Mouse (Mus musculus) kidney, embryonic 16.5 days (tissue): ENCODE results near the gene Tmem91. TPM values are rescaled to one million over a fixed set of nuclear protein-coding genes. Genes with fewer than 3 reads are reported as not detected.

ENCODE experiments used
- ATAC-seq: fragments of 200-750 bp; cut with Nextera tagmentation; 2 replicates; pipeline ENCODE4 v1.8.0; 2017; ENCODE audit warnings: moderate TSS enrichment; ENCODE audit not compliant: low FRiP score, low TSS enrichment
- H3K27ac ChIP-seq: fragments of 300-500 bp; sonication (generic); 2 replicates; pipeline ENCODE4 v1.5.1; 2014; ENCODE audit warnings: low read length
- H3K27me3 ChIP-seq: fragments of 300-500 bp; sonication (generic); 2 replicates; pipeline ENCODE4 v1.6.1; 2014; ENCODE audit warnings: low read length, control low read depth, mixed read lengths; ENCODE audit not compliant: insufficient read depth
- H3K36me3 ChIP-seq: fragments of 300-500 bp; sonication (generic); 2 replicates; pipeline ENCODE4 v1.6.1; 2014; ENCODE audit warnings: low read length, control low read depth, mixed read lengths; ENCODE audit not compliant: insufficient read depth
- H3K4me1 ChIP-seq: fragments of 300-500 bp; sonication (generic); 2 replicates; pipeline ENCODE4 v1.6.1; 2014; ENCODE audit warnings: low read length, control low read depth, mixed read lengths; ENCODE audit not compliant: insufficient read depth
- H3K4me2 ChIP-seq: fragments of 300-500 bp; sonication (generic); replicated peaks from 2 replicates; pipeline ENCODE4 v1.6.1; 2014; ENCODE audit warnings: low read depth, low read length
- H3K4me3 ChIP-seq: fragments of 300-500 bp; sonication (generic); 2 replicates; pipeline ENCODE4 v1.5.1; 2014; ENCODE audit warnings: mild to moderate bottlenecking, low read length
- H3K9ac ChIP-seq: fragments of 300-500 bp; sonication (generic); replicated peaks from 2 replicates; pipeline ENCODE4 v1.6.1; 2014; ENCODE audit warnings: low read length
- H3K9me3 ChIP-seq: fragments of 300-500 bp; sonication (generic); 2 replicates; pipeline ENCODE4 v1.6.1; 2016; ENCODE audit warnings: low read length, control low read depth
- WGBS: fragments of 180-500 bp; shearing (Covaris S2); extraction: QIAGEN DNeasy Blood & Tissue Kit; methylation state at CpG from one replicate; pipeline ENCODE4 v1.1.7; 2014; 5-methylcytosine and 5-hydroxymethylcytosine counted together
- polyA plus RNA-seq: library from polyadenylated mRNA; unstranded; fragments of >200 nt; fragmentation: Nextera tagmentation; extraction: Ambion mirVana; gene quantifications from 2 replicates; pipeline ENCODE4 v1.2.1, GENCODE M21; 2015

Tmem91 gene
- polyA plus RNA-seq, 1 experiment from 2014 or later, result 2.3 TPM

GRCm38 (mm10) chr7:25655601-25656428, 19.2 kb downstream of the Tmem91 start:
- Histone ChIP-seq H3K9me3 (no peaks in the 10 kb centered on the region), H3K36me3 (no peaks in the 10 kb centered on the region), H3K27ac (no peak overlapping the region), H3K4me1 (peaks cover 22% of the 10 kb centered on the region), H3K4me3 (no peak overlapping the region), H3K9ac (no peak overlapping the region), H3K27me3 (no peaks in the 10 kb centered on the region), H3K4me2 (no peak overlapping the region)
- 80% methylated on average over 11 of the region's 11 CpGs for WGBS
- ATAC-seq, result no peak

- Histone ChIP-seq H3K9me3 (no peaks in the 10 kb centered on the region), H3K4me2 (no peak overlapping the region), H3K27ac (no peak overlapping the region), H3K4me3 (no peak overlapping the region), H3K36me3 (no peaks in the 10 kb centered on the region), H3K9ac (no peak overlapping the region), H3K4me1 (peaks cover 7% of the 10 kb centered on the region), H3K27me3 (no peaks in the 10 kb centered on the region)
- no peak for ATAC-seq
- WGBS, result 83% methylated on average over 12 of the region's 12 CpGs
These were observed 22.7 kb downstream of the Tmem91 start for GRCm38 (mm10) chr7:25652244-25652759.

DNA sequence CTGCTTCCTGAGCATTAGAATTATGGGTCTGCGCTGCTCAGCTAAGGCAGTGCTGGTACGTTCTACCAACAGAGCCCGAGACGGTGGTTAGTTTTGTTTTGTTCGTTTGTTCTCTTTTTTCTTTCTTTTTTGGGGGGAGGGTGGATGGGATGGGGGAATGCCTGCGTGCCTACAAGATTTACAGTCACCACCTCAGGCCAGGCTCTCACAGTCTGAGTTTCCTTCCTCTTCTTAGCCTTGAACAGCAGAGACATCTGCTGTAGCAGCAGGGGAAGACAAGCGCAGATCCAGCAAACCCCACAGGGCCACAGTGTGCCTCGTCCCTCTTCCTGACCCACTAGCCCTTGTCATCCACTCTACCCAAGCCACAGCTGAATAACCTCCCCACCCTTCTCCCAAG, 23.7 kb downstream of the Tmem91 start:
- H3K4me1 ChIP-seq, result no peaks in the 10 kb centered on the region
- ATAC-seq, result no peak
- no peak overlapping the region for H3K27ac ChIP-seq
- 85% methylated on average over 8 of the region's 8 CpGs for WGBS
- no peaks in the 10 kb centered on the region for H3K9me3 ChIP-seq
- no peaks in the 10 kb centered on the region for H3K36me3 ChIP-seq
- H3K9ac ChIP-seq, result no peak overlapping the region
- H3K4me3 ChIP-seq, result no peak overlapping the region
- no peaks in the 10 kb centered on the region for H3K27me3 ChIP-seq
- no peak overlapping the region for H3K4me2 ChIP-seq

DNA sequence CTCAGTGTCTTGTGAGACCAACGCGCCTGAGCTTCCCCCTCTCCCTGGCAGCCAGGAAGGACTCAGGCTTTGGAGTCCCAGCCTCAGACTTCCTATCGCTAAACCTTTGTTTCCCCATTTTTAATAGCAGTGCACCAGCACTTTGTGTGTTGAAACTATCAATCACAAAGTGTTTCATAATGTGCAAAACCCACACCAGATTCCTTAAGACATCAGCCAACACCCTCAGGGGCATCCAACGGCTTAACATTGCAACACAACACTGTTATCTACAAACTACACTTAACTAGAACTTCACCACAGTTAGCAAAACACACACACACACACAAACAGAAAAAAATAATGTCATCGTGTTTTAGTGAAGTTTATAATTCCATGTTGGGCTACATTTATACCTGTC, 25.1 kb downstream of the Tmem91 start:
- ATAC-seq, result no peak
- peaks cover under 1% of the 10 kb centered on the region; the same call in 1 of the 2 replicates for H3K4me1 ChIP-seq
- H3K4me2 ChIP-seq, result no peak overlapping the region
- H3K9me3 ChIP-seq, result no peaks in the 10 kb centered on the region
- H3K27ac ChIP-seq, result no peak overlapping the region
- no peaks in the 10 kb centered on the region for H3K27me3 ChIP-seq
- no peak overlapping the region for H3K9ac ChIP-seq
- no peak overlapping the region for H3K4me3 ChIP-seq
- 73% methylated on average over 5 of the region's 5 CpGs for WGBS
- no peaks in the 10 kb centered on the region for H3K36me3 ChIP-seq

DNA sequence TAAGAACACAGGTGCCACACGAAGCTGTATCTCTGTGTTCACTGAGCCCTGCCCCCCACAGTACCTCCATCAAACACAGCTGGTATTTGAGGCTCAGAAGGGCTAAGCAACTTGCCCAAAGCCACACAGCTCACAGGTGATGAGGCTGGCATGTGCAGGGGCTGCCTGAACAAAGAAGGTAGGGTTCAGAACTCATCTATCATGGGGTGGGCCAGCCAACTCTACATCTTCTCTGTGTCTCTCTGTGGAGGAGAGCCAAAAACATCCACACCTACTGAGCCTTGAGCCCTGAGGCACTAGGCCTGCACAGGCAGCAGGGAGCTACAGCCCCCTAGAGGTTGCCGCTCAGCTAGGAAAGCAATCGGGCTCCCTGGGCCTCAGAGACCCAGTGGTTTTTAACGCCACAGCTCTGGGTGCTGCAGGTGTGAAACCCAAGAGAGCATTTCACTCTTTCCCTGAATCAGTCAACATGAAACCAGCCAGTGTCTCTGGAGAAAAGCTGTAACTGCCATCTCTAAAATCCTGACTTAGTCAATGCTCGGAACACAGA, 27.3 kb downstream of the Tmem91 start:
- no peaks in the 10 kb centered on the region for H3K9me3 ChIP-seq
- WGBS, result 58% methylated on average over 5 of the region's 5 CpGs
- no peaks in the 10 kb centered on the region for H3K27me3 ChIP-seq
- no peak overlapping the region for H3K27ac ChIP-seq
- peaks cover 5% of the 10 kb centered on the region; the same call in 1 of the 2 replicates for H3K4me1 ChIP-seq
- H3K4me3 ChIP-seq, result no peak overlapping the region
- no peak overlapping the region for H3K9ac ChIP-seq
- no peak overlapping the region for H3K4me2 ChIP-seq
- no peaks in the 10 kb centered on the region for H3K36me3 ChIP-seq
- ATAC-seq, result no peak

DNA sequence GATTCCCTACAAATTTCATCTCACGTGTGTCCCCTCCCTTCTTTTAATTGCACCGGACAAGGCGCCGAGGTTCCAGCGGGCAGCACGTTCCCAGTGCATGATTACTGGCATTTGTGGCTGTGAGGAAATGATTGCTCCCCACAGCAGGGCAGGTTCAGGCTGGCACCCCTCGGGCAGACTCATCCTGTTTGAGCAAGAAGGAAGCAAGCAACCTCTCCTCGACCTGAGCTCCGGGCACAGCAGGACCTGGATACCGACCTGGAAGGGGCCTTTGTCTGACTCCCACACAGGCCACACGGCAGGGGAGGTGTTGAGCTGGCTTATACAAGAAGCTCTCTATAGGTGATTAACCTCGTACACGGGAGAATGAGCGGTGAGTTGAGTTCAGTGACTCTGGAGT, 29.9 kb downstream of the Tmem91 start:
- H3K27ac ChIP-seq, result peak overlapping the region; percentile 32; the same call in 1 of the 2 replicates
- H3K27me3 ChIP-seq, result no peaks in the 10 kb centered on the region
- ATAC-seq, result peak; percentile 63
- no peak overlapping the region for H3K4me2 ChIP-seq
- H3K4me1 ChIP-seq, result peaks cover 5% of the 10 kb centered on the region; the same call in 1 of the 2 replicates
- H3K9me3 ChIP-seq, result no peaks in the 10 kb centered on the region
- H3K36me3 ChIP-seq, result no peaks in the 10 kb centered on the region
- H3K4me3 ChIP-seq, result no peak overlapping the region
- 32% methylated on average over 14 of the region's 14 CpGs for WGBS
- H3K9ac ChIP-seq, result no peak overlapping the region

DNA sequence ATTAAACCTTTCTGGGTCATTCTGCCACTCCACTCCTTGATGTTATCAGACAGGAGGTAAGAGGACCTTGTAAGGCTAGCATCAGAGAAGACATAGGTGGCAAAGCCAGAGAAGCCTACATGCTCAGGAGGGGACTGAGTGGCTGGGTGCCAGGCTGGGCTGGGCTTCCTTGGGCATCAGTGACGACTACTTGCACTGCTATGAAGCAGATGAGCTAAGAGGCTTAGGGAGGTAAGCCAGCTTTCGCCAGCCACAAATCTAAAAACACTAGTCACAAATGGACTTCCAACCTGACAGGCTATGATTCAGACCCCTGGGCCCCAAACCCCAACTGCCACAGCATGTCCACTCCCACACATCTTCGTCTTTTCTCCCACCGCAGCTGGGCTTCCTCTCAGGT, 30.3 kb downstream of the Tmem91 start:
- Histone ChIP-seq H3K4me1 (peaks cover 5% of the 10 kb centered on the region; the same call in 1 of the 2 replicates), H3K36me3 (0 out of 2 replicates have a peak, but pooled peaks cover 2% of the 10 kb centered on the region), H3K27me3 (no peaks in the 10 kb centered on the region), H3K27ac (peak overlapping the region; percentile 32; the same call in 1 of the 2 replicates), H3K9me3 (no peaks in the 10 kb centered on the region), H3K4me3 (no peak overlapping the region), H3K4me2 (no peak overlapping the region), H3K9ac (no peak overlapping the region)
- 32% methylated on average over 4 of the region's 4 CpGs for WGBS
- ATAC-seq, result no peak

GRCm38 (mm10) chr7:25644136-25644535, 30.8 kb downstream of the Tmem91 start:
- no peaks in the 10 kb centered on the region for H3K9me3 ChIP-seq
- H3K4me1 ChIP-seq, result peaks cover 5% of the 10 kb centered on the region; the same call in 1 of the 2 replicates
- no peak overlapping the region for H3K27ac ChIP-seq
- H3K4me2 ChIP-seq, result no peak overlapping the region
- no peak for ATAC-seq
- WGBS, result 75% methylated on average over 10 of the region's 10 CpGs
- no peaks in the 10 kb centered on the region for H3K27me3 ChIP-seq
- H3K9ac ChIP-seq, result no peak overlapping the region
- H3K4me3 ChIP-seq, result no peak overlapping the region
- 0 out of 2 replicates have a peak, but pooled peaks cover 5% of the 10 kb centered on the region for H3K36me3 ChIP-seq

GRCm38 (mm10) chr7:25639754-25640153, 35.2 kb downstream of the Tmem91 start:
- H3K9me3 ChIP-seq, result no peaks in the 10 kb centered on the region
- ATAC-seq, result no peak
- WGBS, result 85% methylated on average over 4 of the region's 4 CpGs

DNA sequence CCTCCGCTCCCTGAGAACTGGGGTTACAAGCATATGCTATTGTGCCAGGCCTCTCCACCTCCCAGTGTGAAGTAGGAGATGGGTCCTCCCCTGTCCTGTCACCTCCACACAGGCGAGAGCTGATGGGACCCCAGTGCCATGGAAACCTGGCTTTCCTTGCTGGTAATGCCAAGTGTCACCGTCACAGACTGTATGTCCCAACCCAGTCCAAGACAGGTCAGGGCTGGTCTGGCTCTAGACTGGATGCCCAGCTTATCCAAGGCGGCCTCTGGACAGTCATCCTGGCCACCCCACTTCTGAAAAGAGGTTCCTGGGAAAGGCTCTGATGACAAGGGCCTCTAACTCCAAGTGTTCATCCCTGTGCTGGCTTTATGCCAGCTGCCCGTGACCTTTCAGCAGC, 37.9 kb downstream of the Tmem91 start:
- H3K9ac ChIP-seq, result no peak overlapping the region
- 96% methylated on average over 5 of the region's 5 CpGs for WGBS
- no peak overlapping the region for H3K4me3 ChIP-seq
- no peak overlapping the region for H3K27ac ChIP-seq
- H3K9me3 ChIP-seq, result no peaks in the 10 kb centered on the region
- H3K4me1 ChIP-seq, result no peaks in the 10 kb centered on the region
- ATAC-seq, result no peak
- no peaks in the 10 kb centered on the region for H3K27me3 ChIP-seq
- no peak overlapping the region for H3K4me2 ChIP-seq
- H3K36me3 ChIP-seq, result peaks cover 32% of the 10 kb centered on the region

More at GRCm38 (mm10) chr7:25639754-25640153, 35.2 kb downstream of the Tmem91 start:
- Histone ChIP-seq H3K4me2 (no peak overlapping the region), H3K36me3 (peaks cover 23% of the 10 kb centered on the region), H3K9ac (no peak overlapping the region), H3K27me3 (no peaks in the 10 kb centered on the region), H3K4me3 (no peak overlapping the region), H3K4me1 (peaks cover 3% of the 10 kb centered on the region; the same call in 1 of the 2 replicates), H3K27ac (no peak overlapping the region)
